Mouse (Mus musculus): ENCODE data around the gene Ttc13.

The Ttc13 gene

GRCm38 (mm10) chr8:124653568-124654475 lies 68.0 kb downstream of the Ttc13 start:
- in situ Hi-C loops (cut with MboI), result no loop called here

GRCm38 (mm10) chr8:124652546-124652945 lies 69.2 kb downstream of the Ttc13 start:
- in situ Hi-C loops (cut with MboI), result no loop called here

GRCm38 (mm10) chr8:124651776-124652175 lies 70.0 kb downstream of the Ttc13 start:
- in situ Hi-C loops (cut with MboI), result no loop called here

- in situ Hi-C loops (cut with MboI), result no loop called here
These were observed 73.5 kb downstream of the Ttc13 start for GRCm38 (mm10) chr8:124648311-124648710.

GRCm38 (mm10) chr8:124643540-124644339 lies 78.0 kb downstream of the Ttc13 start:
- in situ Hi-C loops (cut with MboI), result no loop called here

GRCm38 (mm10) chr8:124641599-124641998 lies 80.2 kb downstream of the Ttc13 start:
- in situ Hi-C loops (cut with MboI), result no loop called here

- in situ Hi-C loops (cut with MboI), result no loop called here
These were observed 86.6 kb downstream of the Ttc13 start for GRCm38 (mm10) chr8:124635247-124635502.

GRCm38 (mm10) chr8:124634411-124635246 lies 87.2 kb downstream of the Ttc13 start:
- in situ Hi-C loops (cut with MboI), result no loop called here

DNA sequence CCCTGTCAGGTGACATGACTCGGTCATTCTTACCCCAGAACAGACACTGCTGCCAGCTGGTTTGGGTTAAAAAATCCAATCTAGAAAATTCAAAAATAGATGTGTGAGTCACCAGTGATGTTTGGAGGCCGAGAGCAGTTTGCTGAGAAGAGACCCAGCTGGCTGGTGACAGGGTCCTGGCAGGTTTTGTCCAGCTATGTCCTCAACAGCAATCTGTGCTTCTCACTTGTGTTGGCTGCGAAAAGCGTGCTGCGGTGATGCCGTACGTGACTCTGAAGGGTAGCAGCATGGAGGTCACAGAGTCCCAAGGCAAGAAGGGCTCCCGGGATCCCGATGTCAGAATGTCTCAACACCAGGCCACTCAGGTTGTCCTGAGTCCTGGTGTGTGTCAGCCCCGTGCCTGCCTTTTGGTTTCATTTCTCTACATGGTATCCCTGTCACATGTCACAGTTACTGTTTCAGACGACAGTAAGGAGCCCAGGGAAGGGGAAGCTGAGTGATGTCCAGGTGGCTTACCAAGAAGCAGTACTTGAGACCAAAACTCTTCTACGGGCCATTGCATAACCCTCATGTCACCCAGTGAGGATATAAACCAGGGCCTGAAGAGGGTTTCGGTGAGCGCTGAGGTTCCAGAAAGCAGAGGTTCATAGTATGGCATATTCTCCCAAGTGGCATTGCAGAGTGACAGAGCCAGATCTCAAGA lies 88.6 kb downstream of the Ttc13 start:
- in situ Hi-C loops (cut with MboI), result no loop called here

- in situ Hi-C loops (cut with MboI), result no loop called here
These were observed 89.8 kb downstream of the Ttc13 start for GRCm38 (mm10) chr8:124631966-124632365.

DNA sequence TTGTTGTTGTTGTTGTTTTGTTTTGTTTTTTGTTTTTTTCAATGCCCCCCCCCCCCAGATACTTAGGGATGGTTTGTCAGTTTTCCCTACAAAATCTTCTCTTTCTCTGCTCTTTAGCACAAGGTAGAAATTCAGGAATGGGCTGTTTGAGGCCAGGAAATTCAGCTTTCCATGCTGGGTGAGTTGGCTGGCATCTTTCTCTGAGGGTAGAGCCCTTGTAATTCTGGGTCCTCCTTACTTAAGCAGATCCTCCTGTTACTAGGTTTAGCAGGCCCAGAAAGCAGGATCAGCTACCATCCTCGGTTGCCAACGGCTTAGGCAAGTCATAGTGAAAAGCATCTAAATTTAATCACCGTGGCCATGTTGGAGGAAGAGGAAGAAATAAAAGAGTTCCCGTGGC lies 90.9 kb downstream of the Ttc13 start:
- in situ Hi-C loops (cut with MboI), result no loop called here

DNA sequence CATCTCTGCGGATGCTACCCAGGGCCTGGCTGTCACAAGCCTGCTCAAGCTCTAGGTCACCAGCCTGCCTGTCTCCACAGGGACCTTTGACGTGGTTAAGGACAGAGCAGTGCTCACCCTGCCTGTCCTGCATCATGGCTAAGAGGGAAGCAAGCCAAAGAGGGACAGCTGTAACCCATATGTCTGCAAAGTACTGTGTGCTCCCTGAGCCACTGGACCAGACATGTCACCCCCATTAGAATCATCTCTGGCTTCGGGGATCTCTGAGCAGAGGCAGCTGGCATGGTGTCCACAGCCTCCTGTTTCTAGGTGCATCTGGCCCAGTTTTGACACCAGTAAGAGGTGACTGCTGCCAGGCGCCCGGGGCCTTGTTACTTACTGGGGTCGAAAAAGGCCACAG lies 91.3 kb downstream of the Ttc13 start:
- in situ Hi-C loops (cut with MboI), result no loop called here

GRCm38 (mm10) chr8:124626251-124626650 lies 95.5 kb downstream of the Ttc13 start:
- in situ Hi-C loops (cut with MboI), result no loop called here
